Mouse (Mus musculus): ENCODE results near the gene Pm20d2.

Gene Pm20d2

DNA sequence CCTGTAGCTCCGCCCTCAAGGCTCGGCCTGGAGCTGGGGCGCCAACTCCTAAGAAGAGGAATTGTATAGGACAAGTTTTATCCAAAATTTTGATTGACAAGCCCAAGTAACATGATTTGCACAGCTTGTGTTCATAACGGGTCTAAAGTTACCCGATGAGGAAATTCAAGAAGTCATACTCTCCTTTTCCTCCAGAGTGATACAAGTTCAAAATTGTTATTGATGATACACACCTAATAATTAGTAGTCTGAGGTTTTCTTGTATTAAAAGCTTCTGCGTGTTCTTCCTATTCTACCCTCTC is at the start of gene Pm20d2:
Gene Pm20d2 (minus strand): TSS at position 3 of the 302 bp plus-strand sequence.
- no peak for DNase-seq (ENCODE audit: low read depth in 1 of 2, low spot score in 2 of 2)

- no peak for DNase-seq (ENCODE audit: low read depth in 1 of 2, low spot score in 2 of 2)
Measured at GRCm38 (mm10) chr4:33230881-33231280, 41.3 kb upstream of the Pm20d2 start.

GRCm38 (mm10) chr4:33229639-33230038 is 40.1 kb upstream of the Pm20d2 start:
- no peak for DNase-seq (ENCODE audit: low read depth in 1 of 2, low spot score in 2 of 2)

GRCm38 (mm10) chr4:33227164-33227563 is 37.6 kb upstream of the Pm20d2 start:
- DNase-seq (ENCODE audit: low read depth in 1 of 2, low spot score in 2 of 2), result no peak

GRCm38 (mm10) chr4:33224003-33224675 is 34.6 kb upstream of the Pm20d2 start:
- no peak for DNase-seq (ENCODE audit: low read depth in 1 of 2, low spot score in 2 of 2)

GRCm38 (mm10) chr4:33221847-33222246 is 32.3 kb upstream of the Pm20d2 start:
- no peak for DNase-seq (ENCODE audit: low read depth in 1 of 2, low spot score in 2 of 2)

DNA sequence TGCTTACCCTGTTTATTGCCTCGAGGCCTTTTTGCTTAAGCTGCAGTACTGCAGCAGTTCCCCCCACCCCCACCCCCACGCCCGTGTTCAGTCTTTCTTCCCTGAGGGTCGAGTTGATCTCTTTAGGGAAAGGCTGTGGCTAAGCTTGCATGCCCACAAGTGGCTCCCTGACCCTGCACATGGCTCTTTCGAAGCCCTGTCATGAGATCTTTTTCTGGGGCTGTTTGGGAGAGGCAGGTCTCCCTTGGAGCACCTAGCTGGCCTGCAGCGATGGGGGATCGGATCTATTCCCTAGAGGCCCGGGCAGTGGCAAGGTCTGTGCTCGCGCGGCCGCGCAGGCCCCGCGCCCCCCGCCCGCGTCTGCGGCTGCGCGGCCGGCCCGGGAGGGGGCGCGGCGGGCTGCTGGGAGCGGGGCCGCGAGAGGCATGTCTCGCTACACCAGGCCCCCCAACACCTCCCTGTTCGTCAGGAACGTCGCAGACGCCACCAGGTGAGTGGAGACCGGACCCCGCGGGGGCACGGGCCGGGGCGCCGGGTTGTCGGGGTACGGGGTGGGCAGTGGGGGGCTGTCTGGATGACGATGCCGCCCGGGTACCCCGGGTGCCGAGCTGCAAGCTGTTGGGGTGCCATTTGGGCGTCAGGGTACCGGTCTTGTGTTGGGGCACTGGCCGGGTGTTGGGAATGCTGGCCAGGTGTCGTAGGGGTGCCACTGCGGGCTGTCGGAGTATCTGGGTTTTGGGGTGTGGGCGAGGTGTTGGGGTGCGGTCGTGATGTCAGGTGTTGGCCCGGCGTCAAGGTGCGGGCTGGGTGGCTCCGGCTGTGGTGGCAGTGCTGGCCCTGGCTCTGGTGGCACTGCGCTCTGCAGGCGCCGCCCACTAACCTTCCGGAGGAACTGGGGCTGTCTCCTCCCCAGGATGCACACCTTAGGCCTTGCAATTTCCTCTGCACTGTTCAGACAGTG is 19.6 kb upstream of the Pm20d2 start, which contains the start of gene Srsf12:
Gene Srsf12 (plus strand): TSS at position 111 of the 961 bp plus-strand sequence.
- no peak for DNase-seq (ENCODE audit: low read depth in 1 of 2, low spot score in 2 of 2)

GRCm38 (mm10) chr4:33207551-33207950 is 18.0 kb upstream of the Pm20d2 start:
- DNase-seq (ENCODE audit: low read depth in 1 of 2, low spot score in 2 of 2), result no peak

DNA sequence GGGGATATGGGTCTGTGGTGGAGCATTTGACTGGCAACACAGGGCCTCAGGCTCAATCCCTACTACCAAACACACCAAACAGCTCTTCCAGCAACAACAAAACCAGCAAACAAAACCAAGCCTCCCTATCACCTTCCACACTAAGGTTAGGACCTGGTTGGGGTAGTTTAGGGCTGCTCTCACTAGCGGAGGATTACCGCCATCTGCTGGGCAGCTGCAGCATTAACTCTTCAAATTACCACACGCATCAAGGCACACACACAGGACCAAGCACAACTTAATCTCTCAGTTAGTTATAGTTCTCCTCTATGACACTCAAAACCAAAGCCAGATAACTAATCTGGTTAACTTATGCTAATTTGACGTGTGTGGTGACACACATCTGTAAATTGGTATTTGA is 15.1 kb upstream of the Pm20d2 start:
- DNase-seq (ENCODE audit: low read depth in 1 of 2, low spot score in 2 of 2), result no peak

GRCm38 (mm10) chr4:33198117-33198516 is 8.6 kb upstream of the Pm20d2 start:
- no peak for DNase-seq (ENCODE audit: low read depth in 1 of 2, low spot score in 2 of 2)

GRCm38 (mm10) chr4:33188781-33189734 is 479 bp downstream of the Pm20d2 start:
- DNase-seq (ENCODE audit: low read depth in 1 of 2, low spot score in 2 of 2), result peak in 1 of 2 experiments; percentile 17

DNA sequence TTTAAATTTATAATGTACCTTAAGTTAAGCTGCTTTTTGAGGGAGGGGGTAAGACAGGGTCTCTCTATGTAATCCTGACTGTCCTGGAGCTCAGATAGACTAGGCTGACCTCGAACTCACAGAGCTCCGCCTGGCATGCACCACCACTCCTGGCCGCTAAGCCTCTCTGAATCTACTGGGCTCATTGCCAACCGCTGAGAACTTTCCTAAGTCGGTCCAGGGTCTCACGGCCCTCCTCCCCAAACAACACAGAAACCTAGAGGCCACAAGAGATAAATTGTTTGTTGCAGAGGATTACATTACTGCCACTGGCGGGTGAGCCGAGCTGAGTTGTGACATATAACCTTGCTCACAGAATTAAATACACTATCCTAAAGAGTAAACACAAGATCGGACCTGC is 1.4 kb downstream of the Pm20d2 start:
- no peak for DNase-seq (ENCODE audit: low read depth in 1 of 2, low spot score in 2 of 2)

DNA sequence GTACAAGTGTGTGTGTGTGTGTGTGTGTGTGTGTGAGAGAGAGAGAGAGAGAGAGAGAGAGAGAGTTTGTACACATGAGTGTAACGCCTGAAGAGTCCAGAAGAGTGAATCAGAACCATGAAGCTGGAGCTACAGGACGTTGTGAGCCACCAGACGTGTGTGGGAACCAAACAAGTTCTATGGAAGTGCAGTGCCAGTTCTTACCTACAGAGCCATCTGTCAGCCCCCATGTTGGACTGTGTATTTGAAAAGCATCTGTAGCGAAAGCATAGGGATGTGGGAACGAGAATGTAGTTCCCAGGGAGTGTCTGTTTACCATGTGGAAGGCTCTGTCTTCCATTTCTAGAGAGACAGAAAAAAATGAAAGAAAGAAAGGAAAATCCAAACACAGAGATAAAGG is 6.1 kb downstream of the Pm20d2 start:
- DNase-seq (ENCODE audit: low read depth in 1 of 2, low spot score in 2 of 2), result no peak

DNA sequence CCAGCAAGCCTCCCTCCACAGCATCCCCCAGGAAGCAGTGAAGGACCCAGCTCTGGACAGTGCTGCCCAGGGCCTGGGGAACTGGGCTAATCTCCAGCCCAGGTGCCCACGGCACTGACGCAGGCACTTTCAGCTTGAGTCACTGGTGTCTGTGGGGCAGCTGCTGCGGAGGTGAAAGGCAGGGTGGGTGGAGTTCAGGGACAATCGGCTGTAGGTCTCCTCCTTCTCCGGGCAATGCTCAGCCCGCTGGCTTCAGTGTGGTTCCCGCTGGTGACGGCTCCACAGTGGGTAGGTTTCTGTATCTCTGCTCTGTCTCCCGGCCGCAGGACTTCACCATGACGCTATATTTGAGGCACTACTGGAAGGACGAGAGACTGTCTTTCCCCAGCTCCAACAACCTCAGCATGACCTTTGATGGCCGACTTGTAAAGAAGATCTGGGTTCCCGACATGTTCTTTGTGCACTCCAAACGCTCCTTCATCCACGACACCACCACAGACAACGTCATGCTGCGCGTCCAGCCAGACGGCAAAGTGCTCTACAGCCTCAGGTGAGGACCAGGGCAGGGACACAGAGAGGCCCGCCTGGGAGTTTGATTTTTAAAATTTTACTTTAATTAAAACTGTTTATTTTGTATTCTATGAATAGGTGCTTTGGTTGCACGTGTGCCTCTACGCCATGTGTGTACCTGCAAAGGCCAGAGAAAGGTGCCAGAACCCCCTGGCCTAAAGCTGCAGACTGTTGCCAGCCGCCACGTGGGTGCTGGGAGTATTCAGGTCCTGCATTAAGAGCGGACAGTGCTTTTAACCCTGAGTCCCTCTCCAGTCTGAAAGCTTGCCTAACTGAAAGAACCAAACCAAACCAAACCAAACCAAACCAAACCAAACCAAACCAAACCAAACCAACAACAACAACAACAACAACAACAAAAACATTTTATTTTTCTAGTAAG is 37.2 kb downstream of the Pm20d2 start:
- DNase-seq (ENCODE audit: low read depth in 1 of 2, low spot score in 2 of 2), result no peak

DNA sequence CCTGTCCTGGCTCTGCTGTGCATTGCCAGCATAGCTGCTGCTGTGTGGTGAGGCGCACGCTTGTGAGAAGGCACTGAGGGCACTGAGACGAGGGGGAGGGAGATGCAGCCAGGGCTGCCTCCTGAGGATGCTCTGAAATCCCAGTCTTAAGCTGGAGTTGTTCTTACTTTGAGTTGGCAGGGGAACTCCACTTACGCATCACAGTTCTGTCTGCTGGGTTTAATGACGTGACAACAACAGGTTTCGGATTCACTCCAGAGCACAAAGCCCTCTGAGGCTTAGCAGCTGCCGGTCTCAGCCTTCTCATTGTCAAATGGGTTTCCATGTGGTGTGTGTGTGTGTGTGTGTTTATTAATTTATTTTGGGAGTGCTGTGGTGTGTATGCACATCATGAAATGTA is 40.4 kb downstream of the Pm20d2 start:
- DNase-seq (ENCODE audit: low read depth in 1 of 2, low spot score in 2 of 2), result no peak

- no peak for DNase-seq (ENCODE audit: low read depth in 1 of 2, low spot score in 2 of 2)
Measured at GRCm38 (mm10) chr4:33147825-33148224, 41.7 kb downstream of the Pm20d2 start.

DNA sequence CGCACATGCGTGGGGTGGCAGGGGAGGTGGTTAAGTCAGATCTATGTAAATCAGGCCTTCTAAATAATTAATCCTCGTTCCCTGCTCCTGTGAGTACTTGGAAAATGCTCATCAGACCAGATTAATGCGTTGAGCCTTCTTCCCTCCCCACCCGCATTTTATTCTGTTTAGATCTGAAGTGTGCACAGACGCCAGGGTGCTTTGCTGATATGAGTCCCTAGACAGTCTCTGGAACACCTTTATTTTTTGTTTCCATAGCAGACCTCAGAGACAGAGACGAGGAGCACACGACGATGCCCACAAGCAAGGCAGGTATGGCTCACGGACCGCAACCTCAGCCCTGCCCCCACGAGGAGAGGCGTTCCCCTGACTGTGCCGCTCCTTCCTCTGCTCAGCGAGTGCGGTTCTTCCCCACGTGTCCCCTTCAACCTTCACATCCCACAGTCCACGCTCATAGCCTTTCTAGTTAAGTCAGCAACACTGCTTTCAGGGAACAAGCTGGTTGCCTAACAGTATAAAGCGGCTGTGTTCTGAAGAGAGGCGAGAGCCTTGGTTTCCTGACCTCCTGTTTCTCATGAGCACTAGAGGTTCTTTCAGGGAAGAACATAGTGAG is 42.8 kb downstream of the Pm20d2 start:
- DNase-seq (ENCODE audit: low read depth in 1 of 2, low spot score in 2 of 2), result no peak

DNA sequence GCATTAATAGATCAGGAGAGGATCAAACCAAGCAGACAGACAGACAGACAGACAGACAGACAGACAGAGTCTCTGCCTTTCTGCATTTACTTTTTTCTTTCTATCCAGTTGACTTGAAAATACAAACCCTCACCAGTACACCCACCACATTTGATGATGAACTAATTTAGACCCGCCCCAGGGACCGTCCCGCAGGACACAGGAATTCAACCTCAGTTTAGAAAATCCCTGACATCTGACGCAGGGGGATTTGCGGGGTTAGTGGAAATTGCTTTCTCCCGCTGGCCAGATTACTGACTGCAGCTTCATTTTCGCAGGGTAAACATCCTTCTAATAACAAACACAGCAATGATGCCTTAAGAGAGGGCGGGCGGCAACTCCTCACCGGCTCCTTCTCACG is 57.3 kb downstream of the Pm20d2 start, which contains the start of gene Gabrr1:
Gene Gabrr1 (plus strand): TSS at position 301 of the 400 bp plus-strand sequence.
- DNase-seq (ENCODE audit: low read depth in 1 of 2, low spot score in 2 of 2), result no peak

DNA sequence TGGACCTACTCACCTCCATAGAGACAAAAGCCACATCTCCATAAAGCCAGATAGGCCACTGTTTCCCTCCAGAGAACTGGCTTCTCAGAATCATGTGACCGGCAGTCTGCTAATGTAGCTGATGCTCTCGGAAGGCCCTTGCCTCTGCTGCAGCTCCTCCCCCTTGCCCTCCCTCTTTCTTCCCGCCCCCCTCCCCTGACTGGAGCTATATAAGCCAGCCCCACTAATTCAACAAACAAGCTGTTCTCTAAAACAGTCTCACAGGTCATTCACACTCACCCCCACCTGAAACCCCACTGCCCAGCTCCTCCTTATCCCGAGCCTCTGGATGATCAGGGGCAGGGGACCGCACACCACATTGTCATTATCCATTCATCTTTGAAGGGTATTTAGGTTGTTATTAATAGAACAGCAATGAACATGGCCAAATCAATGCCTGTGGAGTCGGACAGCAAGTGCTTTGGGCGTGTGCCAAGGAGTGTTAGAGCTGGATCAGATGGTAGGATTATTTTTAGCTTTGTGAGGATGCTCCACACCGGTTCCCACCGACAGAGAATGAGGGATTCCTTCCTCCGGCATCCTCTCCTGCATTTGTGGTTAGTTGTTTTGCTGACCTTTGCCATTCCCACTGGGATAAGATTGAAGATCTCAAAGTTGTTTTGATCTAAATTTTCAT is 64.0 kb downstream of the Pm20d2 start:
- no peak for DNase-seq (ENCODE audit: low read depth in 1 of 2, low spot score in 2 of 2)

Data from monocyte, adult 2 months (primary cell).